Mouse (Mus musculus): ENCODE data around the gene Uhrf2. TPM values are rescaled to one million over a fixed set of nuclear protein-coding genes. Genes with fewer than 3 reads are reported as not detected.

The Uhrf2 gene
- total and polyA plus RNA-seq, 2 experiments from 2014 or later, result 28.1 to 79.0 TPM

DNA sequence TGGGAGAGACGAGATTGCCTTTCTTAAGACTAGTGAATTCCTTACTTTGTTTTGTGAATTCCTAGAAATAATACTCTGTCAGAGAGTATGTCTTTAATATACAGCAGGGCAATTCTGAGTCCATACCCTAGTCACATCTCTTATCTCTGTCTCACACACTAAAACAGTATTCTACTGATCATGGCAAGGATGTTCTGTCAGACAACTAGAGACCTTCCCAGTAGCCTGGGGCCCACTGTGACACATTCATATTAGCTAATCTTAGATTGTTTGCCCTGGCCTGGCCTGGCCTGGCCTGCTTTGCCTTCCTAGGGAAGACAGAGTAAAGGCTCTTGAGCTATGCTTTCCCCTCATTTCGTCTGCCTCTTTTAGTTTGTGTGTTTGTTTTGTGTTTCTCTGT lies 20.3 kb downstream of the Uhrf2 start:
- DNase-seq, result no peak
- Histone ChIP-seq H3K27ac (ENCODE audit: low read depth, low read length) (no peak overlapping the region), H3K4me1 (ENCODE audit: insufficient read depth) (no peaks in the 10 kb centered on the region), H3K4me2 (ENCODE audit: low read depth) (no peak overlapping the region), H3K9ac (no peak overlapping the region), H3K9me3 (ENCODE audit: low read length) (no peaks in the 10 kb centered on the region), H3K27me3 (ENCODE audit: insufficient read depth, low read length) (no peaks in the 10 kb centered on the region), H3K4me3 (ENCODE audit: low read depth, low read length) (no peak overlapping the region), H3K36me3 (ENCODE audit: insufficient read depth) (no peaks in the 10 kb centered on the region; the same call in 1 of the 2 replicates)
- no peak for ATAC-seq
- 82% methylated on average over 2 of the region's 2 CpGs for WGBS
- no peak for TF ChIP-seq CTCF (IDR thresholded peaks at IDR 0.05; ENCODE audit: low read depth)

DNA sequence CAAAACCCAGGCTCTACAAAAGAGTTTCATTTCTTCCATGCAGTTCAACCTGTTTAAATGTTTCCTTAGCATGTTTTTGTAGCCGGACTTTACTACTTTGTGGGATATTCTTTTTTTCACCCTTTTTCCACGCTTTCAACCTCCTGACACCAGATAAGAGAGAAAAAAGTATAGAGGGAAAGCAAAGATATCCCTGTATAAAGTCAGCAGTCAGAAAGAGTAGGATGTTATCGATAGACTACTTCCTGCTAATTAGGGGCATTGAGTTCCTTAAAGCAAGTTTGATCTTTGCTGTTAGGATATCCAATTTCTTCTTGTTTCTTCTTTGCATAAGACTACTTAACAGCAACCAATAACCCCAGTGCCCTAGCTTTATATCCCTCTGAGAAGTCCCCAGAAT lies 21.2 kb downstream of the Uhrf2 start:
- no peak overlapping the region for H3K4me3 ChIP-seq (ENCODE audit: low read depth, low read length)
- WGBS, result 94% methylated on average over 3 of the region's 3 CpGs
- TF ChIP-seq CTCF (IDR thresholded peaks at IDR 0.05; ENCODE audit: low read depth), result no peak
- no peaks in the 10 kb centered on the region for H3K27me3 ChIP-seq (ENCODE audit: insufficient read depth, low read length)
- H3K27ac ChIP-seq (ENCODE audit: low read depth, low read length), result no peak overlapping the region
- no peaks in the 10 kb centered on the region; the same call in 1 of the 2 replicates for H3K36me3 ChIP-seq (ENCODE audit: insufficient read depth)
- H3K4me1 ChIP-seq (ENCODE audit: insufficient read depth), result no peaks in the 10 kb centered on the region
- no peak for ATAC-seq
- H3K4me2 ChIP-seq (ENCODE audit: low read depth), result no peak overlapping the region
- no peaks in the 10 kb centered on the region for H3K9me3 ChIP-seq (ENCODE audit: low read length)
- H3K9ac ChIP-seq, result no peak overlapping the region
- DNase-seq, result no peak

DNA sequence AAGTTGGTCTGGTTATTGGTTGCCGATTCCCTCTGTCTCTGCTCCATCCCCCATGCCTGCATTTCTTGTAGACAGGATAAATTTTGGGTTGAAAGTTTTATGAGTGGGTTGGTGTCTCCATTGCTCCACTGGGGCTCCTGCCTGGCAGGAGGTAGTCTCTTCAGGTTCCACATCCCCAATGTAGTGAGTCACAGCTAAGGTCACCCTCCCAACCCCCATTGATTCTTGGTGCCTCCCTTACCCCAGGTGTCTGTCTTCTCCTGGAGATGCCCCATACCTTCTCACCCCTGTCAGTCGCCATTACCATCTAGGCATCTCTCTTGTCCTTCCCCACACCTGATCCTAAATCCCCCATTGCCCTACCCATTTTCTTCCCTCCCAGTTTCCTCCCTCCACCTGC lies 23.9 kb downstream of the Uhrf2 start:
- H3K27ac ChIP-seq (ENCODE audit: low read depth, low read length), result no peak overlapping the region
- DNase-seq (no peak), ATAC-seq (no peak)
- no peaks in the 10 kb centered on the region for H3K36me3 ChIP-seq (ENCODE audit: insufficient read depth)
- H3K9ac ChIP-seq, result no peak overlapping the region
- H3K27me3 ChIP-seq (ENCODE audit: insufficient read depth, low read length), result no peaks in the 10 kb centered on the region
- H3K4me2 ChIP-seq (ENCODE audit: low read depth), result no peak overlapping the region
- no peak for TF ChIP-seq CTCF (IDR thresholded peaks at IDR 0.05; ENCODE audit: low read depth)
- H3K4me3 ChIP-seq (ENCODE audit: low read depth, low read length), result no peak overlapping the region
- no peaks in the 10 kb centered on the region for H3K9me3 ChIP-seq (ENCODE audit: low read length)
- no peaks in the 10 kb centered on the region for H3K4me1 ChIP-seq (ENCODE audit: insufficient read depth)
- WGBS, result 93% methylated on average over 2 of the region's 2 CpGs

DNA sequence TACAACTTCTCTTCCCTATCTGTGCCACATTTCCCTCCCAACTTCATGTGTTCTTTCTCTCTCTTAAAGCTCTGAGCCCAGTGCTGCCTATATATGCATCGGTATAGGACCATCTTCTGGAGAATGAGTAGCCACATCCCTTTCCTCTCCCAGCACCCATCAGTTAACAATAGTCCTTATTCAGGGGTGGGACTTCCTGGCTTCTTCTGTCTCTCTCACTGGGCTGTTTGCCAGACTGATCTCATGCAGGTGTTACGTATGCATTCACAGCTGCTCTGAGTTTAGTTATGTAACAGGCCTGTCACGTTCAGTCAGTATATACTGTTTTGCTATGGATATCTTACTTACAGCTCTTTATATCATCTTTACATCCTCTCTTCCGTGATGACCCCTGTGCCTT lies 35.5 kb downstream of the Uhrf2 start:
- WGBS, result 62% methylated on average over 4 of the region's 4 CpGs
- Histone ChIP-seq H3K4me2 (ENCODE audit: low read depth) (no peak overlapping the region), H3K9me3 (ENCODE audit: low read length) (no peaks in the 10 kb centered on the region), H3K4me3 (ENCODE audit: low read depth, low read length) (no peak overlapping the region), H3K9ac (no peak overlapping the region), H3K4me1 (ENCODE audit: insufficient read depth) (peaks cover 4% of the 10 kb centered on the region; the same call in 1 of the 2 replicates), H3K36me3 (ENCODE audit: insufficient read depth) (no peaks in the 10 kb centered on the region), H3K27me3 (ENCODE audit: insufficient read depth, low read length) (no peaks in the 10 kb centered on the region), H3K27ac (ENCODE audit: low read depth, low read length) (no peak overlapping the region)
- ATAC-seq (no peak), DNase-seq (peak; percentile 4)
- no peak for TF ChIP-seq CTCF (IDR thresholded peaks at IDR 0.05; ENCODE audit: low read depth)

DNA sequence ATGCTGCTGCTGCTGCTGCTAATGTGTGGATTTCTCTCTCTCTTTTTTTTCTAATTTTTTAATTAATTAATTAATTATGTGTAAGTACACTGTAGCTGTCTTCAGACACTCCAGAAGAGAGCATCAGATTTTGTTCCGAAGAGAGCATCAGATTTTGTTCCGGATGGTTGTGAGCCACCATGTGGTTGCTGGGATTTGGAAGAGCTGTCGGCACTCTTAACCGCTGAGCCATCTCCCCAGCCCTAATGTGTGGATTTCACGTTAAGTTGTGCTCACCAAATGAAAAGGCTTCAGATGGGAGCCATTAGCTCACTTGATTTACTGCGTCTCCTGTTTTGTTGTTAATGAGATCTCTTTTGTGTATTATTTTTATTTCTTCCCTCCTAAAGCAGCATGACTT lies 59.9 kb downstream of the Uhrf2 start:
- DNase-seq (peak; percentile 11), ATAC-seq (peak; percentile 36)
- Histone ChIP-seq H3K9ac (no peak overlapping the region), H3K9me3 (ENCODE audit: low read length) (no peaks in the 10 kb centered on the region), H3K36me3 (ENCODE audit: insufficient read depth) (peaks cover 38% of the 10 kb centered on the region), H3K27me3 (ENCODE audit: insufficient read depth, low read length) (no peaks in the 10 kb centered on the region), H3K27ac (ENCODE audit: low read depth, low read length) (no peak overlapping the region), H3K4me3 (ENCODE audit: low read depth, low read length) (no peak overlapping the region), H3K4me1 (ENCODE audit: insufficient read depth) (no peaks in the 10 kb centered on the region), H3K4me2 (ENCODE audit: low read depth) (no peak overlapping the region)
- no peak for TF ChIP-seq CTCF (IDR thresholded peaks at IDR 0.05; ENCODE audit: low read depth)
- WGBS, result 52% methylated on average over 6 of the region's 6 CpGs

DNA sequence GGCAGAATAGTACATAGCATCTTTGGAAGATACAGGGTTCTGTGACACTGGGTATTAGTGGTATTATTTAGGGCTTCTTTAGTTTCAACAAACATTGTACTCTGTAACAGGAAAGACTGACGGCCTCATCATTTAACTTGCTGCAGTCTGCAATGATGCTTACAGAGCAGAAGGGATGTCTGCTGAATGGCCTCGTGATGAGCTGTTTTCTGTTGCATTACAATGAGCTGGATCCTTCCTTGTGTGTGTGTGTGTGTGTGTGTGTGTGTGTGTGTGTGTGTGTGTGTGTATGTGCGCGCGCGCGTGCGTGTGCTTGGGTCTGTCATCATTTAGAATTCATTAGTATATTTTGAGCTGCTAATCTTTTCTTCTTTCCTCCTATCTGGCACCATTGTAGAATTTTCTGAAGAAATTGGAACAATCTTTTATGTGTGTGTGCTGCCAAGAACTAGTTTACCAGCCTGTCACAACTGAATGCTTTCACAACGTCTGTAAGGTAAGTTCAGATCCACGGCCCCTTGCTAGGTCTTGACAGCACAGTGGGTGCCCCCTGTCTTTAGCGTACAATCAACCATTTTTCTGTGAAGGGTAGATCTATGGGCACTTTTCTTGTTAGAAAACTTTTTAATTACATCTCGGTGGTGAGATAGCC lies 61.5 kb downstream of the Uhrf2 start:
- no peaks in the 10 kb centered on the region for H3K27me3 ChIP-seq (ENCODE audit: insufficient read depth, low read length)
- no peak overlapping the region for H3K4me2 ChIP-seq (ENCODE audit: low read depth)
- no peak for TF ChIP-seq CTCF (IDR thresholded peaks at IDR 0.05; ENCODE audit: low read depth)
- peak; percentile 58 for DNase-seq
- ATAC-seq, result peak; percentile 75
- peaks cover 46% of the 10 kb centered on the region for H3K36me3 ChIP-seq (ENCODE audit: insufficient read depth)
- no peaks in the 10 kb centered on the region for H3K9me3 ChIP-seq (ENCODE audit: low read length)
- no peak overlapping the region for H3K9ac ChIP-seq
- no peak overlapping the region for H3K4me3 ChIP-seq (ENCODE audit: low read depth, low read length)
- no peaks in the 10 kb centered on the region for H3K4me1 ChIP-seq (ENCODE audit: insufficient read depth)
- 39% methylated on average over 12 of the region's 12 CpGs for WGBS
- peak overlapping the region; percentile 51 for H3K27ac ChIP-seq (ENCODE audit: low read depth, low read length)

DNA sequence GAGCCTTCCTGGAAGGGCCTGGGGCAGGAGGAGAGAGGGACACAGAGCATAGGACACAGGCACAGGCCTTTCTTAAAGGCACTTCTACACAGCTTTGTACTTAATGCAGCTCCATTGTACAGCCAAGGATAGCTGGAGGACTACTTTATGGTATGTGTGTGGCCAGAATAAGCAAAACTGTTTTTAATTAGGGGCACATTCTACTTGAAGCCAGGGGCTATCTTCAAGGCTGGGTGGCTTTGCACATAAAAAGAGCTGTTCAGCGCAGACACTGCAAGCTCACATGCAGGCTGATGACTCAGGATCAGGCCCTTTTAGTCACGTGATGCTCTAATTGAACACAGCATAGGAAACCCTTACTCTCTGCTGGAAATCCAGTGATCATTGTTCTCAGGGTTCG lies 65.9 kb downstream of the Uhrf2 start:
- H3K27me3 ChIP-seq (ENCODE audit: insufficient read depth, low read length), result no peaks in the 10 kb centered on the region
- no peak overlapping the region for H3K4me2 ChIP-seq (ENCODE audit: low read depth)
- H3K9me3 ChIP-seq (ENCODE audit: low read length), result no peaks in the 10 kb centered on the region
- ATAC-seq (peak; percentile 26; the same call in 1 of the 2 replicates), DNase-seq (peak; percentile 31)
- H3K9ac ChIP-seq, result no peak overlapping the region
- H3K27ac ChIP-seq (ENCODE audit: low read depth, low read length), result 0 out of 2 replicates have a peak overlapping the region, but pooled peaks have one; percentile 30
- H3K4me3 ChIP-seq (ENCODE audit: low read depth, low read length), result no peak overlapping the region
- peaks cover 39% of the 10 kb centered on the region for H3K36me3 ChIP-seq (ENCODE audit: insufficient read depth)
- TF ChIP-seq CTCF (IDR thresholded peaks at IDR 0.05; ENCODE audit: low read depth), result no peak
- WGBS, result 14% methylated on average over 3 of the region's 3 CpGs
- H3K4me1 ChIP-seq (ENCODE audit: insufficient read depth), result peaks cover 4% of the 10 kb centered on the region
